Mouse (Mus musculus) liver, adult 2 months (tissue): ENCODE results near the gene Pdk4. TPM values are rescaled to one million over a fixed set of nuclear protein-coding genes. Genes with fewer than 3 reads are reported as not detected.

Source experiments
- DNase-seq: peaks from one replicate; pipeline ENCODE4 v3.0.0-alpha.2; 2011; ENCODE audit warnings: low read depth, low spot score; ENCODE audit errors: extremely low read depth
- H3K27ac ChIP-seq: fragments of 200-500 bp; replicated peaks from 2 replicates; pipeline ENCODE4 v1.5.1; 2012; ENCODE audit warnings: low read depth, mild to moderate bottlenecking, control low read depth, inconsistent platforms, low read length; ENCODE audit not compliant: insufficient read depth
- H3K27me3 ChIP-seq: fragments of 200-500 bp; 2 replicates; pipeline ENCODE4 v1.6.1; 2012; ENCODE audit warnings: mild to moderate bottlenecking, moderate library complexity, low read length, inconsistent platforms; ENCODE audit not compliant: control insufficient read depth, insufficient read depth
- H3K36me3 ChIP-seq: fragments of 200-500 bp; 2 replicates; pipeline ENCODE4 v1.6.1; 2012; ENCODE audit warnings: low read length, inconsistent platforms; ENCODE audit not compliant: control insufficient read depth, insufficient read depth
- H3K4me1 ChIP-seq: fragments of 200-500 bp; 2 replicates; pipeline ENCODE4 v1.6.1; 2011; ENCODE audit warnings: low read length; ENCODE audit not compliant: control insufficient read depth, insufficient read depth
- H3K4me3 ChIP-seq: fragments of 200-500 bp; 2 replicates; pipeline ENCODE4 v1.5.1; 2011; ENCODE audit warnings: low read depth, mild to moderate bottlenecking, control low read depth, low read length, moderate library complexity; ENCODE audit not compliant: insufficient read depth
- H3K79me2 ChIP-seq: fragments of 200-500 bp; 2 replicates; pipeline ENCODE4 v1.6.1; 2012; ENCODE audit warnings: inconsistent platforms, mild to moderate bottlenecking, low read length, moderate library complexity; ENCODE audit not compliant: control insufficient read depth, insufficient read depth
- H3K9ac ChIP-seq: fragments of 200-500 bp; 2 replicates; pipeline ENCODE4 v1.6.1; 2012; ENCODE audit warnings: low read depth, mild to moderate bottlenecking, control low read depth, inconsistent platforms, low read length
- CTCF ChIP-seq: fragments of 200-500 bp; IDR thresholded peaks from 2 replicates; pipeline ENCODE4 v1.5.1; 2011; ENCODE audit warnings: low read depth, low read length, control low read depth
- POLR2A ChIP-seq: fragments of 200-500 bp; IDR thresholded peaks from 2 replicates; pipeline ENCODE4 v1.6.1; 2011; ENCODE audit warnings: low read length, control low read depth; ENCODE audit not compliant: insufficient read depth; ENCODE audit errors: extremely low read depth
- WGBS: fragments of 180-500 bp; shearing (Covaris S2); methylation state at CpG from one replicate; pipeline ENCODE4 v1.1.7; 2018; 5-methylcytosine and 5-hydroxymethylcytosine counted together
- polyA plus RNA-seq: library from polyadenylated mRNA; depleted of rRNA; stranded (reverse); fragments of >200 nt; gene quantifications from 2 replicates; pipeline ENCODE4 v1.2.3, GENCODE M21; 2012
- total RNA-seq: library from RNA; depleted of rRNA; stranded (reverse); fragments of >200 nt; gene quantifications from 2 replicates; pipeline ENCODE4 v1.2.3, GENCODE M21; 2014

Pdk4 gene
- total and polyA plus RNA-seq, 2 experiments: 2.7 to 3.8 TPM

DNA sequence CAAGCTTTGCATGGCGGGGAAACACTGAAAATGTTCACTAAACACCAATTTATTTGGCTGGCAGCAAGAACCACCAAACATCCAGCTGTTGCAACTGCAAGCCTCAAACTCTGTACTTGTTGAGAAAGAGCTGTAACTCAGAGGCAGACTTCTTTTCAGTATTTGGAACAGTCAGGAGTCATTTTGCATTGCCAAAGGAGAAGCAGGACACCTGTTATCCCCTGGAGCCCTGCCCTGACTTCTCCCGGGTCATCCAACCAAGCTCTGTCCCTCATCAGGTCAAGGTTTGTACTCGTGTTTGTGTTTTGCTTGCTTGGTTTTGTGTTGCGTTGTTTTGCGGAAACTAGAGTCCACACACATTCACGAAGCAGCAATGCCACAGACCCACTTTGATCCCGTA lies 11.1 kb downstream of the Pdk4 start:
- TF ChIP-seq CTCF (no peak), POLR2A (no peak)
- DNase-seq: peak; percentile 95
- no peak overlapping the region for H3K9ac ChIP-seq
- peaks cover 8% of the 10 kb centered on the region for H3K4me1 ChIP-seq
- H3K27ac ChIP-seq: no peak overlapping the region
- H3K27me3 ChIP-seq: no peaks in the 10 kb centered on the region
- WGBS: 24% methylated on average over 7 of the region's 7 CpGs
- H3K79me2 ChIP-seq: no peaks in the 10 kb centered on the region
- H3K36me3 ChIP-seq: peaks cover 26% of the 10 kb centered on the region
- H3K4me3 ChIP-seq: no peak overlapping the region

DNA sequence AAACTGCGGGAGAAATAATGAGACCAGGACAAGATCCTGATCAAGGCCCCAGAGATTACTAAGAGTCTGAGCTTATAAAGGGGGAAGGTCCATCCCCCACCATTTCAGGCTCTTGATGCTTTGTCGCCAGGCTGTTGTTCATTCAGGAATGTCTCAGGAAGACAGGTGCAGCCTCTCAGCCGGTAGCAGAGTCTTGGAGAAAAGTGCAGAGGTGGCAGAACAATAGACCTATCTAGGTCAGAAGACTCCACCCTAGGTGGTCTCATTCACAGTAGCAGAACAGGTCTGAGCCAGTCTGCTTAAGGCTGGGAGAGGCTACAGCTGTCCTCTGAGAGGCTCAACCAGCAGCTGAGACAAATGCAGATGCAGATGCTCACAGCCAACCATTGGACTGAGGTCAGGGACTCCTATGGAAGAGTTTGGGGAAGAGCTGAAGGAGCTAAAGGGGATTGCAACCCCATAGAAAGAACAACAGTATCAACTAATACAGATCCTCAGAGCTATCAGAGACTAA lies 13.8 kb downstream of the Pdk4 start:
- H3K79me2 ChIP-seq: no peaks in the 10 kb centered on the region
- no peaks in the 10 kb centered on the region for H3K27me3 ChIP-seq
- no peak for TF ChIP-seq POLR2A
- TF ChIP-seq CTCF: no peak
- 93% methylated on average over 3 of the region's 3 CpGs for WGBS
- no peak for DNase-seq
- no peak overlapping the region for H3K9ac ChIP-seq
- H3K36me3 ChIP-seq: peaks cover 13% of the 10 kb centered on the region
- H3K27ac ChIP-seq: no peak overlapping the region
- H3K4me1 ChIP-seq: peaks cover 8% of the 10 kb centered on the region
- no peak overlapping the region for H3K4me3 ChIP-seq

DNA sequence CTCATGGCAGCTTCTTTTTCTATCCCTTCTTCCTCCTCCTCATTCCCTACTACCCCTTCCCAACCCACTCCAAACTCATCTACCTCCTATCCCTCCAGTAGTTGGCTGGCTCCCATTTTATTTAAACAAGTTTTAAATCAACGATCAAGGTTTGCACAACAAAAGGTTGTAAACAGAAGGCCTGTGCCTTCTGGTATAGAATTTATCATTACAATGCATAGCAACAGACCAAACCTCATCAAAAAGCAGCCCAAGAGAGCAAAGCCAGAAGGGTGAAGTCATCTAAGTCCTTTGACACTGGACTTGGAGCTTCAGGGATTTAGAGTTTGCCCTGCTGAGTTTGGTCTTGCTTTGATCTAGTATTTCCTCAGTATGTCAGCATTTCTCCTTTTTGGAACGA lies 15.0 kb downstream of the Pdk4 start:
- TF ChIP-seq CTCF (no peak), POLR2A (no peak)
- H3K79me2 ChIP-seq: no peaks in the 10 kb centered on the region
- no peak overlapping the region for H3K4me3 ChIP-seq
- no peak overlapping the region for H3K27ac ChIP-seq
- no peaks in the 10 kb centered on the region for H3K27me3 ChIP-seq
- 48% methylated on average over 2 of the region's 2 CpGs for WGBS
- DNase-seq: no peak
- H3K4me1 ChIP-seq: peaks cover 5% of the 10 kb centered on the region
- peaks cover 4% of the 10 kb centered on the region; the same call in 1 of the 2 replicates for H3K36me3 ChIP-seq
- H3K9ac ChIP-seq: no peak overlapping the region

DNA sequence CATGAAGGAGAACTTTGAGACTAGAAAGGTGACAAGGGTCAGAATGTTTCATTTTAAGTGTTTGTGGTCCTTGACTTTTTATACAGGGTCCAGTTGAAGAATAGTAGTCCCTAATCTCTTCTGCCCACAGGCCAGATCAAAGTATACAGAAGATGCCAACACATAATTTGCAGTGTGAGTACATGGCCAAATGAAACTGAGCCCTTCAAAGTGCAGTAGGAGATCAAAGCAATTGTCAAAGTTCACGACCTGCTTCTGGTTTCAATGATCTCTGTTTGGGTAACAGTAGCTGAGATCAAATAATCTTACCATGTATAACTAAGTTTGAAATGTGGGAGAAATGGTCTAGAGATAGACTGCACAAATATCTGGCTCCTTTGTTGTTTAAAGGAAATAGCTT lies 22.1 kb downstream of the Pdk4 start:
- H3K4me1 ChIP-seq: peaks cover 13% of the 10 kb centered on the region; the same call in 1 of the 2 replicates
- H3K9ac ChIP-seq: no peak overlapping the region
- DNase-seq: peak; percentile 96
- no peaks in the 10 kb centered on the region for H3K79me2 ChIP-seq
- H3K27ac ChIP-seq: no peak overlapping the region
- no peaks in the 10 kb centered on the region for H3K36me3 ChIP-seq
- no peaks in the 10 kb centered on the region for H3K27me3 ChIP-seq
- 19% methylated on average over 1 of the region's 1 CpGs for WGBS
- H3K4me3 ChIP-seq: no peak overlapping the region
- TF ChIP-seq CTCF: no peak
- TF ChIP-seq POLR2A: no peak

DNA sequence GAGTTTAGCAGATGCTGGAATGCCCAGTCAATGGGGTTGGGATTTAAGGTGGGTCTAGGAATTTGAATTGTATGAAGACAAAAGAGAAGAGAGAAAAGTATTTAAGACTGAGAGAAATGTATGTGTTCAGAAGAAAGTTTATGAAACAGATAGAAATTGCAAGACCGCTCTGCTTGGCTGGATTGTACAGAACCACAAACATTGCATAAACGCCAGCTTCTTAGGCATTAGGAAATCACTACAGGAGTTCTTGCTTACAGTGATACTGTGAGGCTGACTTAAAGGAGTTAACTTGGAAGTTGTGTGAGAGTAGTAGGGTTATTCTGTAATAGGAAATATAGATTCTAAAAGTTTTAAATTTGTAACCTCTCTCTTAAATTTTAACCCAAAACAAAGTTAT lies 23.4 kb downstream of the Pdk4 start:
- H3K27ac ChIP-seq: no peak overlapping the region
- H3K4me3 ChIP-seq: no peak overlapping the region
- DNase-seq: peak; percentile 76
- peaks cover 13% of the 10 kb centered on the region; the same call in 1 of the 2 replicates for H3K4me1 ChIP-seq
- H3K9ac ChIP-seq: no peak overlapping the region
- no peaks in the 10 kb centered on the region for H3K27me3 ChIP-seq
- 32% methylated on average over 2 of the region's 2 CpGs for WGBS
- H3K79me2 ChIP-seq: no peaks in the 10 kb centered on the region
- H3K36me3 ChIP-seq: no peaks in the 10 kb centered on the region
- no peak for TF ChIP-seq CTCF
- no peak for TF ChIP-seq POLR2A

DNA sequence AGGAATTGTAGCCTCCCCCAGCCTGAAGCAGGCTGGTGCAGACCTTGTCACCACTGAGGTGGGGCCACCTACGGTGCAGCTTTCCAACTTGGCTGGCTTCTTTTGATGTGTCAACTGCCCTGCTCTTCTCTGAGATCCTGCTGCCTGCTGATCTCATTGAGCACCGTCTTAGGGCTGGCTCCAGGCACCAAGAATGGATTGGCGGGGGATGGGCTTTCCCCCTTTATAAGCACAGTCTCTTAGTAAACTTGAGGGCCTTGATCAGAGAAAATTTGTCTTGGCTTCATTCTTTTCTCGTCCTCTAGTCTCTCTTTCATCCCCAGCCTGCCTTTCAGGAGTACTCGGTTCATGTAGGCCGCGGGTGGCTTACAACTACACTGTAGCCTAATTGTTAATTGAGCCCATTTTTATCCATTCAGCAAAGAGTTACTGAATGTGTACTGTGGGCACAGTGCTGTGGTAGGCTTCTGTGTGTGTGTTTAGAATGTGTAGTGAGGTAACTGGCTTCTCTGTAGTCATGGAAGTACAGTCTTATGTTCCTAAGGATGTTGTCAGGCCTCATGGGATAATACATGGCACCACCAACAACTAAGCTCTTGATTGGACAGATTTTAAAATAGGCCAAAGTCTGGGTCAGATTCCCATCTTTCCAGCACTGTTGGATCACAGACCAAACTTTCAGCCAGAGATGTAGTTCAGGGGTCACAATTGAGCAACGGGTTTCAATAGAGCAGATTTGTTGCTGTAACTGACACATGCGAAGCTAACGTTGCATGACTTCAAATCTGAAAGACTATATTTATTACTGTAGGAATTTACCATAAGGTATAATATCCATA lies 25.4 kb downstream of the Pdk4 start:
- 48% methylated on average over 10 of the region's 10 CpGs for WGBS
- Histone ChIP-seq H3K4me1 (peaks cover 13% of the 10 kb centered on the region; the same call in 1 of the 2 replicates), H3K9ac (no peak overlapping the region), H3K4me3 (no peak overlapping the region), H3K27ac (peak overlapping the region; percentile 76), H3K79me2 (no peaks in the 10 kb centered on the region), H3K27me3 (no peaks in the 10 kb centered on the region), H3K36me3 (no peaks in the 10 kb centered on the region)
- peak; percentile 99 for DNase-seq
- TF ChIP-seq POLR2A: no peak
- no peak for TF ChIP-seq CTCF
